Mouse (Mus musculus) liver, embryonic 14.5 days (tissue): ENCODE measurements around the gene Sgca. TPM values are rescaled to one million over a fixed set of nuclear protein-coding genes. Genes with fewer than 3 reads are reported as not detected.
"Not testable (repeated sequence)": the region's sequence is repeated elsewhere in the genome, so short reads cannot be mapped to it uniquely, and the experiment has no call there.

Experiments used
- ATAC-seq: fragments of 200-750 bp; cut with Nextera tagmentation; 2 replicates; pipeline ENCODE4 v1.8.0; 2017; ENCODE audit warnings: moderate number of reproducible peaks, mild to moderate bottlenecking, moderate library complexity; ENCODE audit not compliant: insufficient read depth
- DNase-seq, 3 experiments: peaks; one replicate each; pipeline ENCODE4 v3.0.0-alpha.2; 2012 to 2013; ENCODE audit warnings: low read depth in 3 of 3, low spot score in 3 of 3
- H3K27ac ChIP-seq: fragments of 300-500 bp; sonication (generic); 2 replicates; pipeline ENCODE4 v1.5.1; 2014; ENCODE audit warnings: moderate library complexity, mild to moderate bottlenecking, control low read depth, inconsistent platforms
- H3K27me3 ChIP-seq: fragments of 300-500 bp; sonication (generic); 2 replicates; pipeline ENCODE4 v1.6.1; 2014; ENCODE audit warnings: mild to moderate bottlenecking, low read length, moderate library complexity; ENCODE audit not compliant: control insufficient read depth, insufficient read depth
- H3K36me3 ChIP-seq: fragments of 300-500 bp; sonication (generic); replicated peaks from 2 replicates; pipeline ENCODE4 v1.6.1; 2014; ENCODE audit warnings: low read depth; ENCODE audit not compliant: control insufficient read depth, insufficient read depth
- H3K4me1 ChIP-seq, 2 experiments: fragments of 200-500 bp in 1 of 2; fragments of 300-500 bp in 1 of 2; sonication (generic) in 1 of 2; replicated peaks; 2 replicates each; pipeline ENCODE4 v1.6.1; 2012 to 2014; ENCODE audit warnings: antibody characterized with exemption in 1 of 2, inconsistent platforms in 1 of 2, low read length in 1 of 2; ENCODE audit not compliant: control insufficient read depth in 2 of 2, insufficient read depth in 2 of 2
- H3K4me2 ChIP-seq: fragments of 300-500 bp; sonication (generic); 2 replicates; pipeline ENCODE4 v1.6.1; 2014; ENCODE audit warnings: low read depth, mild to moderate bottlenecking, control low read depth, moderate library complexity
- H3K4me3 ChIP-seq, 2 experiments: fragments of 200-500 bp in 1 of 2; fragments of 300-500 bp in 1 of 2; sonication (generic) in 1 of 2; 2 replicates each; pipeline ENCODE4 v1.5.1; 2012 to 2014; ENCODE audit warnings: low read depth in 2 of 2, low read length in 2 of 2, mild to moderate bottlenecking in 2 of 2, control low read depth in 1 of 2, inconsistent platforms in 1 of 2, moderate library complexity in 1 of 2; ENCODE audit not compliant: insufficient read depth in 1 of 2
- H3K9ac ChIP-seq: fragments of 300-500 bp; sonication (generic); replicated peaks from 2 replicates; pipeline ENCODE4 v1.6.1; 2014; ENCODE audit warnings: mild to moderate bottlenecking, control low read depth, moderate library complexity
- H3K9me3 ChIP-seq: fragments of 300-500 bp; sonication (generic); 2 replicates; pipeline ENCODE4 v1.6.1; 2016; ENCODE audit warnings: low read length, mixed read lengths; ENCODE audit not compliant: control insufficient read depth
- CTCF ChIP-seq: IDR thresholded peaks from 2 replicates; pipeline ENCODE4 v1.5.1; 2016; ENCODE audit warnings: antibody characterized with exemption, low read depth, control low read depth
- EP300 ChIP-seq: IDR thresholded peaks from 2 replicates; pipeline ENCODE4 v1.6.1; 2016; ENCODE audit warnings: antibody characterized with exemption, low read depth
- WGBS: fragments of 180-500 bp; shearing (Covaris S2); extraction: QIAGEN DNeasy Blood & Tissue Kit; methylation state at CpG from one replicate; pipeline ENCODE4 v1.1.7; 2014; ENCODE audit not compliant: insufficient replicate concordance; 5-methylcytosine and 5-hydroxymethylcytosine counted together
- polyA plus RNA-seq, 2 experiments: library from polyadenylated mRNA; depleted of rRNA in 1 of 2; stranded (reverse) in 1 of 2; unstranded in 1 of 2; fragments of >200 nt; fragmentation: Nextera tagmentation in 1 of 2; extraction: Ambion mirVana in 1 of 2; gene quantifications; 2 replicates each; pipeline versions ENCODE4 v1.2.1 to v1.2.3; 2012 to 2014

Gene Sgca
- polyA plus RNA-seq, 2 experiments: not detected

DNA sequence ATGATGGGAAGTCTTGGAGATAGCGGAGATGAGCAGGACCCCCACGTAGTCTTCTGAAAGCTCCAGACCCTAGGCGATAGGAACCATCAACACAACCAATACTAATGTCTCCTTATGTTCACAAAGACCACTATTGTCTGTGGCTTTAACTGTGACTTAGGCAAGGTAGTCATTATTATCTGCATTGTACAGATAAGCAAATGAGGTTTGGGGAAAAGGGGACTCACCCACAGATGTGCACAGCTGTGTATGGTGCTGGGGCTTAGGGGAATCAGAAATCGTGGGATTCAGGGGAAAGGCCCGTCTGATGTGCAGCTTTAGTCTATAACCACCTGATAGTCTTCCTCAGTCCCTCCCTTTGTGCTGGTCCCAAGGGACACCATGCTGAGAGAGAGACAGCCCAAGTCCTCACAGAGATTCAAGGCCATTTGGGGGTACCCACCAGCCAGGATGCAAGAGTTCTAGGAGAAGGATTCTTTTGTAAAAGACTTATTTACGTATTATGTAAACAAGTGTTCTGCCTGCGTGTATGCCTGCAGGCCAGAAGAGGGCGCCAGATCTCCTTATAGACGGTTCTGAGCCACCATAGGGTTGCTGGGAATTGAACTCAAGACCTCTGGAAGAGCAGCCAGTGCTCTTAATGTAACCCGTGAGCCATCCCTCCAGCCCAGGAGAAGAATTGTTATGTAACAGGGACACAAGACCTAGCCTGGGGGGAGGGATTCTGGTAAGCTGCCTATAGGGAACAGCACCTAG, 46.3 kb upstream of the Sgca start:
- H3K4me1 ChIP-seq: no peaks in the 10 kb centered on the region; a peak in 1 of 4 replicates
- ATAC-seq: no peak
- H3K27ac ChIP-seq: no peak overlapping the region
- no peaks in the 10 kb centered on the region for H3K9me3 ChIP-seq
- H3K27me3 ChIP-seq: no peaks in the 10 kb centered on the region
- H3K4me2 ChIP-seq: no peak overlapping the region
- no peak overlapping the region for H3K4me3 ChIP-seq
- DNase-seq: no peak
- WGBS: 62% methylated on average over 10 of the region's 10 CpGs
- peak; percentile 79 for TF ChIP-seq CTCF
- TF ChIP-seq EP300: no peak
- no peak overlapping the region for H3K9ac ChIP-seq
- peaks cover 68% of the 10 kb centered on the region for H3K36me3 ChIP-seq

DNA sequence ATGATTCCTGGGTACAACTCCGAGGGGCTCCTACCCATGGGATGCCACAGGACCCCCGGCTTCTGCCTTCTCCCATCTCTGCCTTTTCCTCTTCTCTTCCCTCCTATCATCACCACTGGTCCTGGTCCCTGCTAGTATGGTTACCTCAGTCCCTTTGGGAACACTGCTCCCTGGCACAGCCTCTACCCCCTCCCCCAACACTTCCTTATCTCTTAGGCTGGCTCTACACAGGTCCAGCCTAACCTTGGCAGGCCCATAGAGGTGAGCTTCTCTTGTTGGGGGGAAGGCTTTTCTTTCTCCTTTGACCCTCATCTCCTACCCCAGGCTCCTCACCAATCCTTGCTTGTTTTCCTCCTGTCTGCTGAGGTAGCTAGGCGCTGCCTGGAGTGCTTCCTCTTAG, 39.4 kb upstream of the Sgca start:
- DNase-seq: no peak
- Histone ChIP-seq H3K9me3 (no peaks in the 10 kb centered on the region), H3K27ac (no peak overlapping the region), H3K4me1 (peaks cover 29 to 46% of the 10 kb centered on the region in 2 experiments), H3K4me3 (no peak overlapping the region), H3K4me2 (peak overlapping the region; percentile 23; the same call in 1 of the 2 replicates), H3K36me3 (peaks cover 61% of the 10 kb centered on the region), H3K27me3 (peaks cover under 1% of the 10 kb centered on the region; the same call in 1 of the 2 replicates), H3K9ac (peak overlapping the region; percentile 14; the same call in 1 of the 2 replicates)
- ATAC-seq: no peak
- 64% methylated on average over 3 of the region's 3 CpGs for WGBS
- no peak for TF ChIP-seq EP300
- TF ChIP-seq CTCF: no peak

DNA sequence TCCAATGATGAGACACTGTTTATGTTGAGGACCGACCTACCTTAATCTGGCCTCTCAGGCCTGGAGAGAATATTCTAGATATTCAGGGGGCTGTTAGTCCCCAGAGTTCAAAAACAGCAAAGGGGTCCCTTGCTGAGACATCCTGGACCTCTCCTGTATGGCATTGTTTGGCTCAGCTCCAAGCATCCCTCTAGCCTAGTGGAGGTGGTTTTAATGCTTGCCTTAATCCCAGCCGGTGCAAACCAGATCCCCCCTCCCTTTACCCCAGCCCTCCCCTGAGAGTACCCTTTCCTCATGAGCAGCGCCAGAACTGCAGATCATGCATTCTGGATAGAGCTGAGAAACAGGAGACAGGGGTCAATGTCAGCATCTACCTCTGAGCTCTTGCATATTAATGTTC, 36.4 kb upstream of the Sgca start:
- H3K36me3 ChIP-seq: peaks cover 39% of the 10 kb centered on the region
- no peak for ATAC-seq
- H3K9me3 ChIP-seq: no peaks in the 10 kb centered on the region
- 22% methylated on average over 3 of the region's 3 CpGs for WGBS
- H3K4me2 ChIP-seq: peak overlapping the region; percentile 97
- TF ChIP-seq CTCF: no peak
- TF ChIP-seq EP300: no peak
- H3K27me3 ChIP-seq: peaks cover 3% of the 10 kb centered on the region; the same call in 1 of the 2 replicates
- no peak for DNase-seq
- peaks cover 44 to 60% of the 10 kb centered on the region in 2 experiments for H3K4me1 ChIP-seq
- H3K4me3 ChIP-seq: peak overlapping the region; percentile 75 to 95
- peak overlapping the region; percentile 80 for H3K9ac ChIP-seq
- peak overlapping the region; percentile 99 for H3K27ac ChIP-seq

DNA sequence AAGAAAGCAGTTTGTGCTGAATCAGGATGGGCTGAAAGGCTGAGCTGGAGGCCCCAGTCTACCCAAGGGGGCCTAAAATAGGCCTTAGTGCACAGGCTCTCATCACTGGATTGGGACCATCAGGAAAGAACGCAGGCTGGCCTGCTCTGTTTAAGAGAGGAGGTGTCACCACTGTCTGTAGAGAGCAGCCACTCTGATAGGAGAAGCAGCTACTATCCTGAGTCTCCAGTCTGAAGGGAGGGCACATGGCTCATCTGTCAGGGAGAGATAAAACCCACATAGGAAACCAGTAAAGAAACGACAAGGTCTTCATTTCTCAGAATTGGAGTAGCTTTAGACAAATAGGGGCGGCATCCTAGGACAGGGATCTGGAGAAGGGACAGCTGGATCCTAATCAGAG, 35.9 kb upstream of the Sgca start:
- Histone ChIP-seq H3K9ac (peak overlapping the region; percentile 100), H3K36me3 (peaks cover 35% of the 10 kb centered on the region), H3K4me3 (peak overlapping the region; percentile 95 to 96), H3K4me1 (peaks cover 48 to 64% of the 10 kb centered on the region in 2 experiments), H3K9me3 (no peaks in the 10 kb centered on the region), H3K27ac (peak overlapping the region; percentile 99), H3K27me3 (peaks cover 3% of the 10 kb centered on the region; the same call in 1 of the 2 replicates), H3K4me2 (peak overlapping the region; percentile 97)
- peak; percentile 96 for ATAC-seq
- DNase-seq: peak; percentile 94 to 98 (median 97)
- TF ChIP-seq EP300 (peak; percentile 98), CTCF (no peak)
- 3% methylated on average over 3 of the region's 3 CpGs for WGBS

DNA sequence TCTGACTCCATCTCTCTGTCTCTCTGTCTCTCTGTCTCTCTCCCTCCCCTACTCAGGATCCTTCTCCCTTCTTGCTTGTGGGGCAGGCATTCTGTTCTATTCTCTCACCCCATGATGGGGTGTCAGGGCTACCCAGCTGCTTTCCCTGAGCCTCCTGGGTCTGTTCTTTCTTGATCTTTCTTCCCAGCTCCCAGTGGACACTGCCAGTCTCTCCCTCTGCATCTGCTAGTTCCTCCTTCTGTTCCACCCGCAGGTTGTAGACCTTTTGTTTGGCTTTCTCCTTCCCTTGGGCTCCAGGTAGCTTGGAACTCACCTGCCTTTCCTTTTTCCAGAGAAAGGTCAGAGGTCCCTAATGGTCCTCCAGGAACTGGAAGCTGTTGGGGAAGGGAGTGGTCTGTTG, 35.3 kb upstream of the Sgca start:
- no peak for DNase-seq
- ATAC-seq: no peak
- peak overlapping the region; percentile 100 for H3K9ac ChIP-seq
- peaks cover 3% of the 10 kb centered on the region; the same call in 1 of the 2 replicates for H3K27me3 ChIP-seq
- TF ChIP-seq EP300: no peak
- no peak for TF ChIP-seq CTCF
- peak overlapping the region; percentile 99 for H3K27ac ChIP-seq
- peaks cover 29% of the 10 kb centered on the region for H3K36me3 ChIP-seq
- peak overlapping the region; percentile 95 to 96 for H3K4me3 ChIP-seq
- no peaks in the 10 kb centered on the region for H3K9me3 ChIP-seq
- peaks cover 52 to 69% of the 10 kb centered on the region in 2 experiments for H3K4me1 ChIP-seq
- peak overlapping the region; percentile 97 for H3K4me2 ChIP-seq
- 0% methylated on average over 1 of the region's 1 CpGs for WGBS

DNA sequence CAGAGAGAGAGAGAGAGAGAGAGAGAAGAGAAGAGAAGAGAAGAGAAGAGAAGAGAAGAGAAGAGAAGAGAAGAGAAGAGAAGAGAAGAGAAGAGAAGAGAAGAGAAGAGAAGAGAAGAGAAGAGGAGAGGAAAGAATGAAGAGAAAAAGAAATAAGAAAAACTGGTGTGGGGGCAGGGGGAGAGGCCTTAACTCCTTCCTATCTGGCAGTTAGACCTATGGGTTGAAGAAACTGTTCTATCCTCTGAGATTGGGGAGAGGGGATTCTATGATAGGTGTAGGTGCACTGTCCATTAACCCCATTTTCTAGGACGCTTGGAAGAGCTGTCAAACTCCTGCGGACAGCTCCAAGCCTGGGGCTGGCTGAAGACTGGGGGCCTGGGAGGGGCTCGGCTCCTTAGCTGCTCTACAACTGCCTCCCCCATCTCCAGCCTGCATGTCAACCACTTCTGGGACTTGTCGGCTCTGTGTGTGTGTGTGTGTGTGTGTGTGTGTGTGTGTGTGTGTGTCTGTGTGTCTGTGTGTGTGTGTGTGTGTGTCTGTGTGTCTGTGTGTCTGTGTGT, 34.8 kb upstream of the Sgca start:
- peak overlapping the region; percentile 100 for H3K9ac ChIP-seq
- 4% methylated on average over 4 of the region's 4 CpGs for WGBS
- not testable (repeated sequence) for DNase-seq, H3K9me3 ChIP-seq, H3K27me3 ChIP-seq, ATAC-seq
- peak overlapping the region; percentile 99 for H3K27ac ChIP-seq
- H3K4me2 ChIP-seq: peak overlapping the region; percentile 97
- peaks cover 56 to 70% of the 10 kb centered on the region in 2 experiments for H3K4me1 ChIP-seq
- H3K4me3 ChIP-seq: peak overlapping the region; percentile 95 to 99
- peaks cover 24% of the 10 kb centered on the region for H3K36me3 ChIP-seq
